Mouse (Mus musculus) cortical plate, adult 2 months (tissue): Measurements from ENCODE around the gene Chtop. TPM values are rescaled to one million over a fixed set of nuclear protein-coding genes. Genes with fewer than 3 reads are reported as not detected.
A peak's percentile ranks its signal among the peaks of the same experiment; 100 is the strongest.

Experiments used
- H3K27ac ChIP-seq: fragments of 200-500 bp; 2 replicates; pipeline ENCODE4 v1.5.1; 2012; ENCODE audit warnings: low read length, control low read depth, inconsistent platforms; ENCODE audit not compliant: insufficient read depth
- H3K4me1 ChIP-seq: fragments of 200-500 bp; 2 replicates; pipeline ENCODE4 v1.6.1; 2011; ENCODE audit warnings: low read length; ENCODE audit not compliant: control insufficient read depth, insufficient read depth
- H3K4me3 ChIP-seq: fragments of 200-500 bp; 2 replicates; pipeline ENCODE4 v1.5.1; 2011; ENCODE audit warnings: mild to moderate bottlenecking, low read length, control low read depth; ENCODE audit not compliant: insufficient read depth
- CTCF ChIP-seq: fragments of 200-500 bp; IDR thresholded peaks from 2 replicates; pipeline ENCODE4 v1.5.1; 2011; ENCODE audit warnings: mild to moderate bottlenecking, control low read depth, low read length; ENCODE audit not compliant: insufficient read depth; ENCODE audit errors: extremely low read depth
- POLR2A ChIP-seq: fragments of 200-500 bp; IDR thresholded peaks from 2 replicates; pipeline ENCODE4 v1.6.1; 2011; ENCODE audit warnings: mild to moderate bottlenecking, low read length, control low read depth; ENCODE audit not compliant: insufficient read depth; ENCODE audit errors: extremely low read depth
- polyA plus RNA-seq: library from polyadenylated mRNA; depleted of rRNA; stranded (reverse); fragments of >200 nt; gene quantifications from 2 replicates; pipeline ENCODE4 v1.2.3, GENCODE M21; 2012; rRNA removed

The Chtop gene
- 126 and 131 TPM in 2 replicates for polyA plus RNA-seq

DNA sequence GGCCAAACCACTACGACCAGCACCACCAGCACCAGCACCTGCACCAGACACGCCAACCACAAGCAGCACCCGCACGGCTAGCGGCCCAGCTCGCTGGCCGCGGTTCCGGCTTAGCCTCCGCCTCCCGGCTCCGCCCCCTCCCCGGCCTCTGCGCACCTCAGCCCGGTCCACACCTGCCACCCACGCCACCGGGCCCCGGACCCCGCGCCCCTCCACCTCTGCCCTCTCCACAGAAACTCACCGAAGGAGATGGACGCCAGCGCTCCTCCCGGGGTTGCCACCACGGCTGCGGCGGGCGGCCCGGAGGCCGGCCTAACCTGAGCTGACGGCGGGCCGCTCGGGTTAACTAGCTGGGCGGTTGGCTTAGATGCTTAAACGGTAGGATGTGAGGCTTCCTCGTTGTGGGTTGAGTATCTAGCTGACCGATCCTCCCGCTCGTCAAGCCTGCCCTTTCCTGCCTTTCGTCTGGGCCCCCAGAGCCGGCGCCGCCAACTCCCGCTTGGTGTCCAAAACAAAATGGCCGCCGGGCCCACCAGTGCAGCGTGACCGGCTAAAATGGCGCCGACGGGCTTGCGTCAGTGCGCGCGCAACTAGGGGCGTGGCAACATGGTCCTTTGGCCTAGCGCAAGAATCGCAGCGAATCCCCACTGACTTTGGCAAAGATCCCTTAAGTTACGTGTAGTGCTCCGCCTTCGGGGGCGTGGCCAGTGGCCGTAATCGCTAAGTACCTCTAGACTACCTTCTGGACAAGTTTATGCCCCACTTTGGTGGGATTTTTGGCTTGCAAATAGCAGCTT, at the start of gene Chtop:
TSS of gene Chtop (minus strand) at position 549 of the 797 bp plus-strand sequence.
- H3K4me1 ChIP-seq, result peaks cover 6% of the 10 kb centered on the region; the same call in 1 of the 2 replicates
- peak within 1 kb of the TSS; percentile 86 for H3K4me3 ChIP-seq
- peak within 1 kb of the TSS; percentile 49 for H3K27ac ChIP-seq
- TF ChIP-seq CTCF (no peak), POLR2A (peak; percentile 62; the same call in 1 of the 2 replicates)

GRCm38 (mm10) chr3:90555954-90556353, 46.7 kb upstream of the Chtop start:
- H3K4me3 ChIP-seq, result no peak overlapping the region
- TF ChIP-seq POLR2A (no peak), CTCF (no peak)
- H3K27ac ChIP-seq, result no peak overlapping the region
- H3K4me1 ChIP-seq, result no peaks in the 10 kb centered on the region

GRCm38 (mm10) chr3:90552231-90552630, 42.9 kb upstream of the Chtop start:
- TF ChIP-seq CTCF, result no peak
- TF ChIP-seq POLR2A, result no peak

GRCm38 (mm10) chr3:90550421-90550790, 41.1 kb upstream of the Chtop start:
- no peak overlapping the region for H3K4me3 ChIP-seq
- no peaks in the 10 kb centered on the region for H3K4me1 ChIP-seq
- TF ChIP-seq POLR2A (no peak), CTCF (no peak)
- H3K27ac ChIP-seq, result no peak overlapping the region

More at GRCm38 (mm10) chr3:90552231-90552630, 42.9 kb upstream of the Chtop start:
- Histone ChIP-seq H3K4me3 (no peak overlapping the region), H3K27ac (no peak overlapping the region), H3K4me1 (no peaks in the 10 kb centered on the region)

DNA sequence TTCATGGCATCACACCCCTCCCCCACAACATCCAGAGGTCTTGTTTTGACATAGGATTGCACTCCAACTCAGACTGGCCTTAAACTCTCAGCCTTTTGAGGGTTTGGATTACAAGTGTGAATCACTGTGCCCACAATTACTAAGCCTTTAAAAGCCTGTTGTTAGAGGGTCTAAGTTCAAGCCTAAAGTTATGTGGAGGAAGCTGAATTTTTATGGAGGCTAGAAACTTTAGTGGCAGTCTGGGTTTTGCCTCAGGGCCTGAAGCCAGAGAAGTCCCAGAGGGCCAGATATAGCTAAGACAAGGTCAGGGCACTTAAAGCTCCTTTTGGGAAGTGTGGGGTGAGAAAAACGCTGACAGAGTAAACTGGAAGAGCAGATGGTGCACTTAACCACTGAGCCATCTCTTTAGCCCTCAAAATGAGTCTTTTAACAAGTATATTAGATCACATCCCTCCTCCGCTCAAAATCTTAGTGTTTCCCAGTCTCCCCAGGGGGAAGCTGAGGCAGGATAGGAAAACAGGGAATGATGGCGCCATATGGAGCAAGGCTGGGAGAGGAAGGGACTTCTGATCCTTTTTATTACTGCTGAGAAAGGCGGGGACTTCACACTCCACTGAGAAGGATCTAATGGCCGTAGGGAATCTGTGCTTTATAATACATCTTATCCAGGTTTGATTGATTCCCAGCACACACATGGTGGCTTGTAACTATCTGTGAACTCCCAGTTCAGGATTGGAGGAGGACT, 40.5 kb upstream of the Chtop start:
- Histone ChIP-seq H3K27ac (no peak overlapping the region), H3K4me1 (no peaks in the 10 kb centered on the region), H3K4me3 (no peak overlapping the region)
- no peak for TF ChIP-seq CTCF
- no peak for TF ChIP-seq POLR2A

GRCm38 (mm10) chr3:90540904-90541303, 31.6 kb upstream of the Chtop start:
- peak overlapping the region; percentile 97 for H3K27ac ChIP-seq
- H3K4me1 ChIP-seq, result no peaks in the 10 kb centered on the region
- peak overlapping the region; percentile 18 for H3K4me3 ChIP-seq
- no peak for TF ChIP-seq POLR2A

GRCm38 (mm10) chr3:90537905-90538296, 28.6 kb upstream of the Chtop start:
- Histone ChIP-seq H3K4me1 (no peaks in the 10 kb centered on the region), H3K4me3 (peak overlapping the region; percentile 37), H3K27ac (peak overlapping the region; percentile 85)
- TF ChIP-seq CTCF, result no peak

GRCm38 (mm10) chr3:90537141-90537904, 28.0 kb upstream of the Chtop start, which contains the start of gene S100a16:
S100a16 (plus strand) TSS chr3:90537254.
- no peaks in the 10 kb centered on the region for H3K4me1 ChIP-seq
- TF ChIP-seq CTCF (no peak), POLR2A (peak; percentile 41; the same call in 1 of the 2 replicates)
- peak within 1 kb of the TSS; percentile 85 for H3K27ac ChIP-seq
- H3K4me3 ChIP-seq, result peak within 1 kb of the TSS; percentile 37

DNA sequence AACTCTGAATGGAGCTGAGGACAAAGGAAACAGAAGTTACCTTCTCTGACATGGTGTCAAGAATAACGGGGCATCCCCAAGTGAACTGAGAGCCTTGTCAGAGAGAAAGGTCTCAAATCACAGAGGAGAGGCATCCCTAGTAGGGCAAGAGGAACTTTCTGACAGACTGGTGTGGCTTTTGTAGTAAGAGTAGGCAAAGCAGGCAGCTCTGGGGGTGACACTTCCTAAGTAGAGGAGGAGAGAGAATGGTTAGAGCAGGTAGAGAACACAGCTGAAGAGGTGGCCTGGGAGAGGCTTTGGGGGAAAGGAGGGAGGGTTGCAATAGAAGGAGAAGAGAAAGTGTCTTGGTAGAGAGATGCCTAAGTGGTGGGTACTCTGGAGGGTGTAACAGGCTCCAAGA, 26.1 kb upstream of the Chtop start:
- Histone ChIP-seq H3K4me1 (no peaks in the 10 kb centered on the region), H3K4me3 (no peak overlapping the region), H3K27ac (no peak overlapping the region)
- TF ChIP-seq CTCF (no peak), POLR2A (no peak)
